Mouse (Mus musculus): ENCODE measurements at regions not wholly inside any gene's neighbourhood (a gene's known extent, or its start where the extent isn't known, plus 50 kb on each side); places are given as distances from the start of the nearest gene placed in this dataset.

DNA sequence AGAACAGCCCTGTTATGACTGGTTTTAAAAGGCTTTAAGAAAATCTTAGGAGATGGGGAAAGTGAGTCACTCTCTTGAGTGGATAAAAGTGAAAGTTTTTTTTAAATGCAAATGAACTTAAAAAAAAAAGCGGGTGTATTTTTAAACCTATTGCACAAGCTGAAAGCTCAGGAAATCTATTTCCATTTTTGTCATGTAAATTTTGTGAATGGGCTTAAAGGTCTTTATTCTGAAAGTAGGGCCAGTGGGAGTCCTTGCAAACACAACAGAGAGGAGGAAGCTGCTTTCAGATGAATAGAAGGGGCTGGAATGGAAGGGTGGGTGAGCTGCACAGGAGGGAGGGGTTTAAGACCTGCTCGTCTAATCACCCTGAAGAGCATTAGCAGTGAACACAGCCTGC lies 62.9 kb downstream of the Fam84a start:
- no peak for DNase-seq (ENCODE audit: low spot score)

DNA sequence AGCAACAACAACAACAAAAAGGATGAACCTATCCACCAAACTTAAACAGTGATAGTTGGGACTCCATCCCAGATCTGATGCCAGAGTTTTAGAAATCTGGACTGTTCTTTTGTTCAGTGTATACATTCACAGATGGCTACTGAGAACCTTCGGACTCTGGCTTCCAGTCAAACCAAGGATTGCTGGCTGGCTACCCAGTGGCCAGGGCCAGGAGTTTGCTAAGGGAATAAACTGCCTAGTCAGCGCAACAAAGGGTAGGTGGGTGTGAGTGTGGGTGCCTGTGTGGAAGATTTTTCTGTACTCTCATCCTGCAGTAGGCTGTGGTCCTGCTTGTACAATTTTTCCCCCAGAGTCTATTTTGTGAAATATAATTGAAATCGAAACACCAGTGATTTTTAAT lies 69.1 kb downstream of the Fam84a start:
- DNase-seq (ENCODE audit: low spot score): no peak

DNA sequence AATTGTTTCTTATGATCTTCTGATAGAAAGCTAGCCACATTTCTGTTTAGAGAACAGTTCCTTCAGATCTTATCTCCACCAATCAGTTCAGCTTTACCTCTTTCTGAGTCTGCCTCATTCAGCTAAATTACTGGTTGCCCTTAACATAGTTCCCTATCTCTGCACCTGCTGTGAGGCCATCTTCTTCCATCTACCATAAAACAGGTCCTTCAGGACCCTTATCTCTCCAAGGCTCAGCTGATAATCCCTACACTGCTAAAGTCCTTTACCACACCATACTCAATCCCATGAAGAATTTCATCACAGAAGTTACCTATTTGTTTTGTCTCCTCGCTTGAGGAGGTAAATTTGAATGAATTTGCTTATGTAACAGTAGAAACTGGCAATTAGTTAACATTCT lies 72.0 kb downstream of the Fam84a start:
- DNase-seq (ENCODE audit: low spot score): no peak

DNA sequence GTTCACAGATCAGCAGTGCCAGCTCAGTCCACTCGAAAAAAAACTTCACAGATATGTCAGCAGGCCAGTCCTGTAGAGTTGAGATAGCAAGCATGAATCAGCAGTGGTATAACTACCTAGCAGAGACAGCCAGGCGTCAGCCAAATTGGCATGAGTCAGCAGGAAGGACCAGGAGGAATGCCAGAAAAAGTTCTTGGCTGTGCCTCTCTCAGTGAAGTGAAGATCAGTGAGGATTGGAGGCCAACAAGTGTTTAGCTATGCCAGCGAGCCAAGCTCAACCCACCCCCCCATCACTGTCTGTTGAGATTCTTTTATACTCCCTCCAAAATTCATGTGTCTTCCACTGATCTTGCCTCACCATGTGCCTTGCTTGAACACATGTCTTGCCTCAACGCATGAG lies 82.8 kb downstream of the Fam84a start:
- peak; percentile 33 for DNase-seq (ENCODE audit: low spot score)

DNA sequence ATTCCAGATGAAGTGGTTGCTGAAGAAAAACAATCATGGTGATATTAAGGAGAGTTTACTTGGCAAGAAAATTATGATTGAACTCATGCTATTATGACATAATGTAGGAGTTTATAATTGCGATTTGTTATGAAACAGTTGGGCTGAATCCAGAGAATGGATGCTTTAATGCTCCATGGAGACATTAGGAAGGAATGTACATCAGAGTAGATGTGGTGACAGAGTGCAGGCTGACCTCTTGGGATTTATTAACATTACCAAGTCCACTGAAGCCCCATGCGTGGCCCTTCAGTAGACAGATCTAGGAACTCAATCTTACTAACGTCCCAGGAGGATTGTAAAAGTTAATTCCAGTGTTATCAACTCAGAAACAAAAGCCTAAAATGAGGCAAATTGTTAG lies 86.5 kb downstream of the Fam84a start:
- no peak for DNase-seq (ENCODE audit: low spot score)

DNA sequence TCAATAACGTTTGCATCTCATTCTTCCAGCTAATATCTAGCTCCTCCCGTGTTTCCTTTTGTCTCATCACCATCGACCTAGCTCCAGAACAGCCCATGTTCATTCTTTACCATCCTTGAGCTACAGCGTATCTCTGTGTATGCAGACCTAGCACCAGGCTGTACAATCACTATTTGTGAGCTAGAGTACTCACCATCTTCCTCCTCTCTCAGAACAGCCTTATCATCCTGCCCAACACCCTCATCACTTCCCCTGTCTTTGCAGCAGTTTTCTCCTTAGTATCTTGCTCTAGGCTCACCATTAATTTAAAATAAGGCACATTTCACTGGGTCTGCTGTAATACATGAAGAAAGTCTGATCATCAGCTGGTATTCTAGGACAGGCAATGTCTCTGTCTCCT lies 88.6 kb downstream of the Fam84a start:
- no peak for DNase-seq (ENCODE audit: low spot score)

DNA sequence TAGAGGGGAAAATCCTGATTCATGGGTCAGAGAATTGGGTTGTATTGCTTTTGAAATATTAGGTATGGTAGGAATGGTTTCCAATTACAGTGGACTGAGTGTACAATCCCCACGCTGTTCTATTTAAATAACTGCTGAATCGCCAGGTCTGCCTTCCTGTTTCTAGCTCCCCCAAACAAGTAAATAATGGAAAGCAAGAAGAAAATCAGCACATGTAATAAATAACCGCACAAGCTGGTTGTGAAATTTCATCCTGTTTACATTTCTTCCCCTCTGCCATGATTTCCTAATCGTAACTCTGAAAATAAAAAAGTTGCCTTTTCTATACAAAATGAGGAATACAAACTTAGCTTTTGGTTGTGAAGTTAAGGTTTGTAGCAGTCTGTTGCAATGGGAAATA lies 95.7 kb downstream of the Fam84a start:
- DNase-seq (ENCODE audit: low spot score): no peak

DNA sequence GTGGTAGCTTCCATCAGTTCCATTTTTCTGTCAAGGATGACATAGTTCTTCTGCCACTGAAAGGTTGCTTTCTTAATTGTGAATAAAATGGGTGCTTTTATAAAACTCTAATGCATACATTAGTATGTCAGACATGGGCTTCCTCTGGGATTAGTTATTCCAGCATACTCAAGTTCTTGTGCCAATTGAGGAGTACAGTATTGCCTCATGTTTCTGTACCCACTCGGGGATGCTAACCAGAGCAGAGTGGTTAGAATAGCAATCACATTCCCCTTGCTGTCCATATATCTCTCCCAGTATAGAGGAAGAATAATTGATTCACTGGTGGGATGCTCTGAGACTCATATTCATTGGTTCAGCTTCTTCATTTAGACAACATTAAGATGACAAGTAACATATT lies 119.5 kb downstream of the Fam84a start:
- DNase-seq (ENCODE audit: low spot score): no peak

DNA sequence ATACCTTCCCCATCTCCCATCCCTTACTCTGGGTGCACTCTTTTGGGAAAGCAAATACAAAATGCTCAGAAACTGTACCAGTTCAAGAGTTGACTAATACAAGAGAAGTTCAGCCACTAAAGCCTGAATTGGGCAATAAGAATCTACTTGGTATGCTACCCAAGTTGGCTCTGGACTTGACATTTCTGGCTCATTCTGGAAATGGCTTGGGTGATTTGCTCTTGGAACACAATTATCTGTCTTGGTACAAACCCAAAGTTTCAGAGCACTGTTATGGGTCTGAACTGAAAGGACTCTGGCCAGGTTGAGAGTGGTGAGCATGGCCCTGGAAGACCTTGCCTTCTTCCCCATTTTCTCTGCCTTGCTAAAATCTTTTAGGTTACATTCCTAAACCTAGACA lies 136.6 kb downstream of the Fam84a start:
- no peak for DNase-seq (ENCODE audit: low spot score)

DNA sequence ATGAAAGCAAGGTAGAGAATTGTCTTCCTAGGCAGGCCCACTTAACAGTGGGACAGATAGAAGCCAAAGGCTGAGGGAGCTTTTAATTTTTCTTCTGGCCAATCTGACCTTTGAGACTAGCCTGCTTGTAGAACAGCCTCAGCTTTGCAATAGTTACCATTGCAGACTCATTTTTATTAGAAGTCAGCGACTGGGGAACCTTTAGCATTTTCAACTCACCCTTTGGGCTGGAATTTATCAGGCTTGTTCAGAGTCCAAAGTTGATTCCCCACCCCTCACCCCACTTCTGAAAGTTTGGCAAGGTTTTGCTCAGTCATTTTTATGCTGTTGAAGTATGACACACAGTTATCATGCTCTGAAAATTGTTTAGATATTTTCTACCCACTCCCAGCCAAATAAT lies 145.9 kb downstream of the Fam84a start:
- no peak for DNase-seq (ENCODE audit: low spot score)

DNA sequence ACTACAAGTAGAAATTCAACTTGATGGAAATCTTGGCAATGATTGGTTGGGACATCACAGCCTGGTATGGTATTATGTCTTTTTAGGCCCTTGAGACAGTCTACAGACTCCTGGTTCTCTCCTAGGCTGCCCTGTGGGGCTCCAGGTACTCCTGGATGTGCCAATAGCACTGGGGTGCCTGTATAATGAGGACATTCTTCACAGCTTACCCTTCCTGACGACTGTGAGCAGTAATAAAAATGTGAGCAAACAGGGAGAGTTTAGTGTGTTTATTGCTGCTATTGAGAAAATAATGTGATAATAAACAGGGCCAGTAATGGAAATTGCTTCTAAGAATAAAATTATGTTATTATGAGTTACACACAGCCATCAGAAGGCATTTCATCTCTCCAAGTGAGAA lies 150.2 kb downstream of the Fam84a start:
- no peak for DNase-seq (ENCODE audit: low spot score)

DNA sequence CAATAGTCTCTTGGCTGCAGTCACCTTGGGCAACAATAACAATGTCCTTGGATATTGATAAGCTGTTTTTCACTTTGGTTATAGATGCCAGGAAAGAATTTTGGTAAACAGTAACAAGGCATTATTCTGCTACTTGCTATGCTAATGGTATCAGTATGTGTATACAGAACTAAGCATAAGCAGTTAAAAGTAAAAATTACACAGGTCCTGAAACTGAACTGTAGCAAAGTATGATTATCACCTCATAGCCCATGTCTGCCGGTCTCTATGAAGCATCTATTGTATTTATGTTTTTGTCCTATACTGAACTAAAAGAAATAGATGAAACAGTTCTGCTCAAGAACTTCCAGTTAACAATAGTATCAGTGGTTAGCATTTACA lies 167.5 kb downstream of the Fam84a start:
- DNase-seq (ENCODE audit: low spot score): no peak

DNA sequence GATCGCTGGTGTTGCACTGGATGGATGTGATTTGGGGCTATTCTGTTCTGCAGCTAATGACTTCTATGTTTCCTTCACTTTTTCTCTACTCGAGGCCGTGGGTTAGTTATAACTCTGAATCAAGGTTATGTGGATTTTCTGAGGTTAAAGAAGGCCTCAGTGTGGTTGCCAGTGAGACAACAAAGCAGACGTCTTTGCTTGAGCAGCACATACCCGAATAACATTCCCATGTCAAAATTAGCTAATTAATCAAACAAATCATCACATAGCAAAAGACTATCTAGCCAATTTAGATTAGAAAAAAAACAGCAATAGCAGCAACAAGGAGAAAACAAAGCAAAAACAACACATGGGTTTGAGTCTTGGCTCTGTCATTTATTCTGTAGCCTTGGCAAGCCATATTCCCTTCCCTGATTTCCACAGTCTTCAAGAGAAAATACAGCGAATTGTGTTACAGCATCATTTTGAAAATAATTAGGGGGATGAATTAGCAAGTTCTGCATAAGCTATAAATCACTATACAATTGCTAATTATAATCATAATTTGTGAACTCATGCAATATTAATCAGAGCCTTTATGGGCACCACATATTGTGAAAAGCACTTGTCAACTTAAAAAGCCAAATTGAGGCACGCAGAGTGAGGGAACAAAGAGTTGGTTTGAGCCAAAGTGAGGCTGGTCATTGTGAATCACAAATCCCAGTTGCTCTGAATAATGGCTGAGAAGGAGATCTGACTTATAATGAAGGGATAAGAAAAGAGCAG lies 168.0 kb downstream of the Fam84a start:
- DNase-seq (ENCODE audit: low spot score): no peak

DNA sequence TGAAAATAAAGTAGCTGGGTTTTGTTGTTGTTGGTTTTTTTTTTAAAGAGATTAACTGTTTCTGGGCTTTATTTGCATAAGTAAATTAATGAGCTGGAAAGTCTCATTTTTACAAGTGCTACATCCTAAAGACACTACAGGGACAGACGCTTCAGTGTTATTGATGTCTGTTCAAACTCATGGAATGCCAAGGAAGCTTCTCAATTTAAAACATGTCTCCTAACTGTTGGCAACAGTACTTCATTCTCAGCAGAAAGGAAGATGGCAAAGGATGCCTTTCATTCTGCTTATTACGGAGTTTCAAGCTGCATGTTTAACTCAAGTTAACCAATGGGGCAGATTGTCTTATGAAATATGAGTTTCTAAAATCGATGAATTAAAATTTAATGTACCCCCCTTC lies 187.3 kb downstream of the Fam84a start:
- no peak for DNase-seq (ENCODE audit: low spot score)

DNA sequence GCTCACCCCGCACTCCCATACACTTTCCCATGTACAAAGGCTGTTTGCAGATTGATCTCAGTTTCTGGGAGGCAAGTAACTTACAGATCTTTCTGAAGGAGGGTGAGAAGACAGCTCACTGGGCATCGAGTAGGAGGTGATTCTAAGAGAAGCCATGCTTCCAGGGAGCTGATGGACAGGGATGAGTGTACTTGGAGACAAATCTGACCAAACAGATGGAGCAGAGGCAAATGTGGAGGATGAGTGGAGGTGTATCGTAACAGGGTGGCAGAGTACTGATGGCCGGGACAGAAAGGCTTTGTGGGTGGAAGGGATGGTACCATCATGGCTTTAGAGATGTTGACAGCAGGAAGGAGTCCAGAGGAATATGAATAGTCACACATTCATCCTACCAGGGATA lies 212.4 kb downstream of the Fam84a start:
- DNase-seq (ENCODE audit: low spot score): peak; percentile 62

DNA sequence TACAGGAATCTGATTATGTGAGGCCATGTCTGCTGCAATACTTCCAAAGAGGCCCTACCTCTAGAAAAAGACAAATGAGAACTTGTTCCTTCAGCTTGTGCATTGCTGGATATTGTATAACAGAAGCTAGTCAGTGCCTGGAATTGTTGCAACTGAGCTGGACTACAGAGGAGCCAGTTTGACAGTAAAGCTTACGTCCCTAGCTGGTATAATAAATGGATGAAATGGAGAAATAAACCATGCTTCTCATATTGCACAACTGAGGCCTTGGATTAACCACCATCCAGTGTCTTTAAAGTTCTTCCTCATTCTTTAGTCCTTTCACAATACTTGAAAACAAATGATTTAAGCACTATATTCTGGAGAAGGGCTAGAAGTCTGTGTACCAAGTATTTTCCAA lies 230.8 kb downstream of the Fam84a start:
- no peak for DNase-seq (ENCODE audit: low spot score)

DNA sequence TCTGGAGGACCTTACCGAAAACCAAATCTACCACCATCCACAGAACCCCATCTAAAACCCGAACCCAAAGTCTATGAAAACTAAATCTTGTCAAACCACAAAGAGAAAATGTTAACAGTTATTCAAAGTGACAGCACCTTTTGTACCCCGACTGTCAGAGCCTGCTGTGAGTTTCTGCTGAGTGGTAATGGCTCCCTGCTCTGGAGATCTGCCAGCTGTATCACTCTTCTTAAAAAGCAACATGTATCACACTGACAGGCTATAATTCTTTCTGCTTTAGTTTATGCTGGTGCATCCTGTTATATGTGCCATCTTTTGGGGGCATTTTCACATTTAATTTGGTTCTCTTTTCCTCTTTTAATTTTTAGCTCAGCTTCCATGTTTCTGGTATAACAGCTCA lies 268.5 kb downstream of the Fam84a start:
- DNase-seq (ENCODE audit: low spot score): no peak

DNA sequence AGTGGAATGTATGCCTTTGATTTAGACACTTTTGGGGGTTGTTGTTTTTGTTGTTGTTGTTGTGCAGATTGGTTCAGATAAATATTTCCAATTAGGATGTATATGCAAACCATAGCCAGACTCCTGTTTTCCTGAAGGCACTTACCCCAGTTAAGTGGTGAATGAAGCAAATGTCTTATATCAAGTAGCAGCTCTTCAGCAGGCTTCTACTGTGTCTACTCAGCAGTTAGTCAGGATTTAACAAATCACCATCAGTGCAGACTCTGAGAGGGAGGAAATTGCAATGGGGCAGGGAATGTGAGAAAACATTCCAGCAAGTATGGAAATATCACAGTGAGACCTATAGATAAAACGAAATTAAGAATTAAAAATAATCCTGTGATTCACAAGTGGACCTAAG lies 282.7 kb downstream of the Fam84a start:
- DNase-seq (ENCODE audit: low spot score): no peak

DNA sequence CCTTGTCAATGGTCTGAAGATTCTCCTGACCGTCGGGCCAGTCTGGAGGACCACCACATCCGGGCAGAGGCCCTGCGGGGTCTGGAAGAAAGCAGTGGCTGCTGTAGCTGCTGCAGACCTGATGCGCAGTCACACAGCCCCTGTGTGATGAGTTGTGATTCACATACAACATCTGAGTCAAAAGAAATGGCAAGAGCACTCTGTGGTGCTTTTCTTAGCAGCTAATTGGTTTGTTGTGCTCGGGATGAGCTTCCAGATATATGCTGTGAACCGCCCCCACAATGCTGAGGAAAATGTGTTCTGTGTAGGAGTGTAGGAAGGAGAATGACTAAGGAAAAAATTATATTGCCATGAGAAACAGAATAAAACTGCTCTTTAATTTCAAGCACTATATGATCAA lies 290.6 kb downstream of the Fam84a start:
- DNase-seq (ENCODE audit: low spot score): peak; percentile 68

DNA sequence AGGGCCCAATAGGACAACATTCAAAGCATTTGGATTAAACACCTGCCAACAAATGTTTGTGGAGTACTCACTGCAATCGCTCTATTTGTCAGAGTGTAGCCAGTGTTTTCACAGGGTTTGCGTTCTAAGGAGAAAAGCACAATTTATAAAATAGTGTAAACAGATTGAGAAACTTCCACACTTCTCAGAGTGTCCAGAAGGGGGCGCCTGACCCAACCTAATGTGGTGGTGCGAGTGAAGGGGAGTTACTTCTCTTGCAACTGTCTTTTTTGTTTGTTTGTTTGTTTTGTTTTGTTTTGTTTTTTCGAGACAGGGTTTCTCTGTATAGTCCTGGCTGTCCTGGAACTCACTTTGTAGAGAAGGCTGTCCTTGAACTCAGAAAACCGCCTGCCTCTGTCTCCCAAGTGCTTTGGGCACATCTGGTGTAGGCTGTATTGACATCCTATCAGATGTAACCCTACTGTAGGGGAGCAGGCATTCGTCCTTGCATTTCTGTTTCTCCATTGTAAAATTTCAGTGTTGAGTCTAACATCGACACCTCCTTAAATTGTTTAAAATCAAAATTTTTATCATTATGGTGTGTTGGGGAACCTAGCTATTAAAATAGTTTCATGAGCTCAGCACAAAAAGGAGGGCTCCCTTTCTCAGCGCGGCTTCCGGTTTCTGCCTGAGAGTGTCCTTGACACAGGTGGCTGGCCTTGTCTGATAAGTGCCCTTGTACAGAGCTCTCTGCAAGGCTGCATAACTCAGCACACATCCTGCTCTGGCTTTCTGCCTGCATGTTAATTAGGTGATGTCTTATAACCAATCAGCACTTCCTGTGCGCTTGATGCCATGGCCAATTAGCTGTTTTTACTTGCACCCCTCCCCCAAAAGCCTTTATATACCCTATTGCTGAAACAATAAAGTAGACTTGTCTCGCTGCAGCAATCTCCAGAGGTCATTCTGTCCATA lies 307.0 kb downstream of the Fam84a start:
- DNase-seq (ENCODE audit: low spot score): no peak

DNA sequence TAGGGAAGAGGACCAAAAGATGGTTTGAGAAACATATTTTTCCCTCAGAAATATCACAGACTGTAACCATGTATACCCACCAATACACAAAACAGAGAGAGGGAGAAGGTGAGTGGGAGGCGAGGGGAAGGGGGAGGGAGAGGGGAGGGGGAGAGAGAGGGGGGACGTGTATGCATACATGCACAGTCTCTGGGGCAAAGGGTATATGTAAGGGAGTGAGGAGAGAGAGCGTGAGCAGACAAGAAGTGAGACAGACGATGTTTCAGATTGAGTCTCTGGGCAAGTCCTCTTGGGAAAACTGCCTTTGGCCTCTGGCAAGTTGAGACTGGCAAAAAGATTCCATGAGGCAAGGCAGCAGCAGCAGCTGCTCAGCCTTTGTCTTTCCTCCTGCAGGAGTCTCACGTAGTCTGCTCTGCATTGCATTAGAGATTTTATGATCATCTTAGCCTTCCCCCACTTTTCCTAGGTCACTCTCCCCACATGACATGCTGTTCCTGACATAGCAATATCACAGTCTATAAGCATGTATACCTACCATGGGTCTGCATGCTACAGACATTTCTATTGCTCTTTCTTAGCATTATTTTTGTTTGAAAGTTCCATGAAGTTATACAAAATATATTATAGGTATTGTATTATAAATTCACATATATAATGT lies 308.3 kb downstream of the Fam84a start:
- no peak for DNase-seq (ENCODE audit: low spot score)

DNA sequence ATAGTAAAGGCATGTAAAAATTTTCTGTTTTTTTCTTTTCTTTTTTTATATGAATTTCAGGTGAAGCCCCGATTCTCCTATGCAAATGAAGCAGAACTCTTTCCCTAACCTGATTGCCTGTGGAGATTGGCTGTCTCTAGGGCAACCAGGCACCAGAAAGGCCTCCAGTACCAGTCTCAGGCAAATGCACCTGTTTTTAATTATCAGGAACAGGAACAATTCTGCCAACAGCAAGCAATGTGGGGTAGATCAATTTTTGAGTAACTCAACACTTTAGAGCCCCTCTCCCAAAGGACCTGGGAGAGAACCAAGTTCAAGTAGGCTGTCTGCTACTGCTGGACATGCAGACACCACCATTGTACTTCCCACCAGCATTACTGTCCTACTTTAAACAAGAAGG lies 310.6 kb downstream of the Fam84a start:
- DNase-seq (ENCODE audit: low spot score): no peak

DNA sequence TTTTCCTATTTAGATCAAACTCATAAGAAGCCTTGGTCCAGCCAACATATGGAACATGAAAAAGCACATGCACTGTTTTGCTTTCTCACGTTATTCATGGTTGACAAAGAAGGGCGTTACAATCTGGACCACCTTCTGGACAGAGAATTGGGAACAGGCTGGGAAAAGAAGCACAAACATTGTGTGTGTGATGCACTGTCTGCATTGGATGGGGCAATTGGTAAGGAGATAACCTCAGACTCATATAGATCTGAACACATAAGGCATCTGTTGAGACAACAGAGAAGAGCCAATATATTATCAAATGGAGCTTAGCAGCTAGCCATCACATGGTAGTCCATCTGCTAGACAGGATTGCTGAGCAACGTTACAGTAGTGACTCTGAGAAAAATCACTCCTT lies 317.1 kb downstream of the Fam84a start:
- no peak for DNase-seq (ENCODE audit: low spot score)
